Mouse (Mus musculus) thymus, adult 2 months (tissue): ENCODE data around the gene Lrrc4c. TPM values are rescaled to one million over a fixed set of nuclear protein-coding genes. Genes with fewer than 3 reads are reported as not detected.

Experiments
- DNase-seq: peaks from one replicate; pipeline ENCODE4 v3.0.0; 2021
- H3K27ac ChIP-seq: fragments of 200-500 bp; 2 replicates; pipeline ENCODE4 v1.5.1; 2012; ENCODE audit warnings: low read length, control low read depth; ENCODE audit not compliant: control insufficient read depth, insufficient read depth
- H3K27me3 ChIP-seq: fragments of 200-500 bp; 2 replicates; pipeline ENCODE4 v1.6.1; 2012; ENCODE audit warnings: mild to moderate bottlenecking, low read length, moderate library complexity, mixed read lengths; ENCODE audit not compliant: control insufficient read depth, insufficient read depth
- H3K36me3 ChIP-seq: fragments of 200-500 bp; 2 replicates; pipeline ENCODE4 v1.6.1; 2012; ENCODE audit warnings: mild to moderate bottlenecking, low read length, moderate library complexity; ENCODE audit not compliant: control insufficient read depth, insufficient read depth
- H3K4me1 ChIP-seq: fragments of 200-500 bp; replicated peaks from 2 replicates; pipeline ENCODE4 v1.6.1; 2012; ENCODE audit warnings: low read length; ENCODE audit not compliant: control insufficient read depth, insufficient read depth
- H3K4me3 ChIP-seq: fragments of 200-500 bp; 2 replicates; pipeline ENCODE4 v1.5.1; 2012; ENCODE audit warnings: mild to moderate bottlenecking, low read length, control low read depth, moderate library complexity; ENCODE audit not compliant: control insufficient read depth, insufficient read depth
- CTCF ChIP-seq: fragments of 200-500 bp; IDR thresholded peaks from 2 replicates; pipeline ENCODE4 v1.5.1; 2012; ENCODE audit warnings: mild to moderate bottlenecking, control low read depth, low read length, moderate library complexity, borderline replicate concordance; ENCODE audit not compliant: control insufficient read depth, poor library complexity, insufficient read depth; ENCODE audit errors: extremely low read depth
- POLR2A ChIP-seq: fragments of 200-500 bp; IDR thresholded peaks from 2 replicates; pipeline ENCODE4 v1.6.1; 2012; ENCODE audit warnings: mild to moderate bottlenecking, low read length, control low read depth, moderate library complexity; ENCODE audit not compliant: control insufficient read depth, poor library complexity, insufficient read depth; ENCODE audit errors: extremely low read depth
- WGBS: fragments of 180-500 bp; shearing (Covaris S2); methylation state at CpG from one replicate; pipeline ENCODE4 v1.1.7; 2018; 5-methylcytosine and 5-hydroxymethylcytosine counted together
- polyA plus RNA-seq: library from polyadenylated mRNA; depleted of rRNA; stranded (reverse); fragments of >200 nt; gene quantifications from 2 replicates; pipeline ENCODE4 v1.2.3, GENCODE M21; 2012

Gene Lrrc4c
- polyA plus RNA-seq, 1 experiment = 0.18 TPM

DNA sequence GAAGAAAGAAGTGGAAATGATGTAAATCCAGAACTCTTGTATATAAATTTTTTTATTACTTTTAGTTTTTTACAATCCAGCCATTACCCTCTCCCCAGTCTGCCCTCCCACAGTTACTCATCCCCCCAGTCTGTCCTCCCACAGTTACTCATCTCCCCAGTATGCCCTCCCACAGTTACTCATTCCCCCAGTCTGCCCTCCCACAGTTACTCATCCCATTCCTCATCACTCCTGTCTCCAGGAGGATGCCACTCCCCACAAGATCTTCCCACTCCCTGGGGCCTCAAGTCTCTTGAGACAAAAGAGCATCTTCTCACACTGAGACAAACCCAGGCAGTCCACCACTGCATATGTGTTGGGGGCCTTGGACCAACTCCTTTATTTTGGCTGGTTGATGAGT is 1119.8 kb downstream of the Lrrc4c start:
- no peaks in the 10 kb centered on the region for H3K27me3 ChIP-seq
- no peak for DNase-seq
- no peak overlapping the region for H3K4me3 ChIP-seq
- no peaks in the 10 kb centered on the region for H3K4me1 ChIP-seq
- H3K27ac ChIP-seq = no peak overlapping the region
- TF ChIP-seq CTCF = no peak
- no peak for TF ChIP-seq POLR2A
- no peaks in the 10 kb centered on the region for H3K36me3 ChIP-seq

DNA sequence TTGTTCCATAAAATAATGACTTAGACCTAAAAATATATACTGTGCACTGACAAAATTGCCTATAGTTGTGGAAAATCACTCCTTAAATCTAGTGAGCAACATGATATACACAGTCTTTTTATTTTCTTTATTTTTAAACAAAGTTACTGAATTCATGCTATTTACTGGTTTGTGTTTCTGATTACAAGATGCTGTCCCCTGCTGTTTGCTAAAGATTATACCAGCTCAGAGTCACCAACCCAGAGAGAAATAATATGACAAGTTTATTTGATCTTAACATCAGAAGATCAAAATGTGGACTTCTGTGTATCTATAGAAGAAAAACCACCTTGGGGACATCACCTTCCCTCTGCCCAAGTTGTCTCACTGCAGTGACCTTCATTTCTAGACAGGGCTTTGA is 1145.6 kb downstream of the Lrrc4c start:
- TF ChIP-seq CTCF = no peak
- TF ChIP-seq POLR2A = no peak
- Histone ChIP-seq H3K27ac (no peak overlapping the region), H3K36me3 (no peaks in the 10 kb centered on the region), H3K4me1 (no peaks in the 10 kb centered on the region), H3K4me3 (no peak overlapping the region), H3K27me3 (no peaks in the 10 kb centered on the region)
- no peak for DNase-seq

GRCm38 (mm10) chr2:97466243-97466793 is 1148.3 kb downstream of the Lrrc4c start:
- Histone ChIP-seq H3K27ac (no peak overlapping the region), H3K4me1 (no peaks in the 10 kb centered on the region), H3K4me3 (no peak overlapping the region), H3K36me3 (no peaks in the 10 kb centered on the region), H3K27me3 (no peaks in the 10 kb centered on the region)
- peak; percentile 7 for DNase-seq
- WGBS = 3% methylated on average over 25 of the region's 25 CpGs
- TF ChIP-seq POLR2A (no peak), CTCF (no peak)

GRCm38 (mm10) chr2:97467031-97467549 is 1149.1 kb downstream of the Lrrc4c start:
- 7% methylated on average over 26 of the region's 26 CpGs for WGBS

DNA sequence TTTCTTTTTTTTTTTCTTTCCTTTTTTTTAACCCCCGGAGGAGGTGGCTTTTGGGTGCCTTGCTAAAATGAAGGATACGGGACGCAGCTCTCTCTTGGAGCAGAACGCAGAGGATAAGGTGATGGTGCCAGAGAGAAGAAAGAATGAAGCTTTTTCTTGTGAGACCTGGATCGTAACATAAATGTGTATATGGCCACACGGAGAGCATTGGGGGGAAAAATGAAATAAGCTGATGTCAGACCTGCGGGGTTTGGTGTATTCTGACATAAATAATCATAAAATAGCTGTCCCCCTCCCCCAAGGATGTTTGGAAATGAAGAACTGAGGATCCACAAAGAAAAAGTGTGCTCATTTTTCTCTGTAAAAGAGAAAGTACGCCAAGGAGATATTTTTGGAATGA is 1149.7 kb downstream of the Lrrc4c start:
- Histone ChIP-seq H3K36me3 (no peaks in the 10 kb centered on the region), H3K27ac (no peak overlapping the region), H3K4me1 (no peaks in the 10 kb centered on the region), H3K27me3 (no peaks in the 10 kb centered on the region), H3K4me3 (no peak overlapping the region)
- 17% methylated on average over 8 of the region's 8 CpGs for WGBS
- no peak for TF ChIP-seq CTCF
- TF ChIP-seq POLR2A = no peak
- DNase-seq = no peak

More at GRCm38 (mm10) chr2:97467031-97467549, 1149.1 kb downstream of the Lrrc4c start:
- no peaks in the 10 kb centered on the region for H3K4me1 ChIP-seq
- no peak overlapping the region for H3K27ac ChIP-seq
- H3K27me3 ChIP-seq = no peaks in the 10 kb centered on the region
- TF ChIP-seq CTCF (no peak), POLR2A (no peak)
- DNase-seq = no peak
- no peaks in the 10 kb centered on the region for H3K36me3 ChIP-seq
- H3K4me3 ChIP-seq = no peak overlapping the region

- no peak for DNase-seq
- Histone ChIP-seq H3K4me1 (no peaks in the 10 kb centered on the region), H3K36me3 (no peaks in the 10 kb centered on the region), H3K27ac (no peak overlapping the region), H3K27me3 (no peaks in the 10 kb centered on the region), H3K4me3 (no peak overlapping the region)
- no peak for TF ChIP-seq POLR2A
- no peak for TF ChIP-seq CTCF
- 34% methylated on average over 5 of the region's 5 CpGs for WGBS
Measured at GRCm38 (mm10) chr2:97468372-97468771, 1150.4 kb downstream of the Lrrc4c start.

- 58% methylated on average over 2 of the region's 2 CpGs for WGBS
- Histone ChIP-seq H3K27ac (no peak overlapping the region), H3K4me3 (no peak overlapping the region), H3K4me1 (no peaks in the 10 kb centered on the region), H3K36me3 (no peaks in the 10 kb centered on the region), H3K27me3 (no peaks in the 10 kb centered on the region)
- DNase-seq = no peak
- TF ChIP-seq POLR2A = no peak
- no peak for TF ChIP-seq CTCF
Measured at GRCm38 (mm10) chr2:97469396-97469795, 1151.4 kb downstream of the Lrrc4c start.
